Mouse (Mus musculus) liver, postnatal 0 days (tissue): ENCODE results near the gene Pole3.
A peak's percentile ranks its signal among the peaks of the same experiment; 100 is the strongest.

Source experiments
- CTCF ChIP-seq: sonication (generic); IDR thresholded peaks from 2 replicates; pipeline ENCODE4 v1.5.1; 2016; ENCODE audit warnings: antibody characterized with exemption, low read depth
- EP300 ChIP-seq: IDR thresholded peaks from 2 replicates; pipeline ENCODE4 v1.6.1; 2016; ENCODE audit warnings: antibody characterized with exemption, low read depth, mild to moderate bottlenecking

DNA sequence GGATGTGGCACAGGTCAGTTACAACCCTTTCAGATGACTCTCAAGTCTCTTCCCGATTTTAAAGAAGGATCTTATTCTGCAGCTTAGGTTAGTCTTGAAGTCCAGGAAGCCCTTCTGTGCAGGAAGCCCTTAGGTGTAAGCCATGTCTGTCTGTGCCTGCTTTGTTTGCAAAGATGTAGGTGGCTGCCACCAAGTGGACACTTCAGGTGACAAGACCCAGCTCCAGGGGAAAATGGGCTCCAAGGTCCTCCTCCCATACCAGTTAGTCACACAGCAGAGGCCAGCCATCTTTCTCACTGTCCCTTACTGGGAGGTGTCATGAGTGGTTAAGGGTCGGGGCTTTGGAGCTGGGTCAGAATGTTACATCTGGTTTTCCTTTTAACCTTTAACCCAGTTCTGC is 18.1 kb downstream of the Pole3 start:
- TF ChIP-seq CTCF: peak; percentile 65
- no peak for TF ChIP-seq EP300
